Mouse (Mus musculus) skeletal muscle tissue, adult 2 months (tissue): ENCODE data around the gene Pi4k2a.
"Not testable (repeated sequence)": the region's sequence is repeated elsewhere in the genome, so short reads cannot be mapped to it uniquely, and the experiment has no call there.

Experiments
- DNase-seq: peaks from one replicate; pipeline ENCODE4 v3.0.0-alpha.2; 2012; ENCODE audit warnings: low read depth, low spot score

The Pi4k2a gene

DNA sequence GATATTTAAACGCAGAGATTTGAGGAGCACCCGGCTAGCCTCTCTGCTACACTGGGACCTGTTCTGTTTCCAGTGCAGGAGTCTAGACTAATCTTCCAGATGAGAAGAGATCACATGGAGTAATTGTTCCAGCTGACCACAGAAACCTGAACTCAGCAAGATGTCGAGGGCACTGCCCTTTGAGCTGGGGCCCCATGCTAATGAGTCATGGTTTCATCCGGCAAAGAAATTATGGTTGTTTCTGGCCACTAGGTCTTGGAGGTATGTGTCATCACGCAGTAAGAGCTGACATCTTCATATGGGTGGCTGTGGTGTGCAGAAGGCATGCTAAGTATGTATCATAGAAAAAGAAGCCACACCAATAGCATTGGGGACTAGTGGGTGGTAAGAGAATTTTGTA lies 10.3 kb upstream of the Pi4k2a start:
- DNase-seq, result no peak

DNA sequence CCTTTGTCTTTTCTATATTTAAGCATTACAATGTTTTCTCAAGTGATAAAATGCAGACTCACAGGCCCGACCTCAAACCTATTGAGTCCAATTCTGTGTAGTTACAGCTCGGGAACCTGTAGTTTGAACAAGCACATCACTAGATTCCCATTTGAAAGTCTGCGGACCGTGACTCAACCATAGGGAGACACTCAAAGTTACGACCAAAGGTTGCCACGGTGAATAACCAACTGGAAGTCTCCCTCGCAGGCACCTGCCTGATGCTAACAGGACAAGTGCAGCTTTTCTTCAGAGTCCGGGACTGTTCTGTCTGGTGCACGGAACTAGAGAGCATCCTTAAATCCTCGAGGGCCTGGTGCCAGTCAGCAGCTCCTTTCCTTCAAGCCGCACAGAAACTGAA lies 9.8 kb upstream of the Pi4k2a start:
- no peak for DNase-seq

DNA sequence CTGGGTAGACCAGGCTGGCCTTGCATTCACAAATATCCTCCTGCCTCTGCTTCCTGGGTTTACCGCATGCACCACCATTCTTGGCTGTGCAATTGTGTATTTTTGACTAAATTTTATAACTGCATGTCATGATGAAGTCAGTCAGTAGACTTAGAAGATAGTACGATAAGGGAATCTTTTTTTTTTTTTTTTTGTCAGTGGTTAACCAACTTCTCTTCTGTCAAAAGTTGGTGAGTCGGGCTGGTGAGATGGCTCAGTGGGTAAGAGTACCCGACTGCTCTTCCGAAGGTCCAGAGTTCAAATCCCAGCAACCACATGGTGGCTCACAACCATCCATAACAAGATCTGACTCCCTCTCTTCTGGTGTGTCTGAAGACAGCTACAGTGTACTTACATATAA lies 8.7 kb upstream of the Pi4k2a start:
- DNase-seq, result not testable (repeated sequence)

DNA sequence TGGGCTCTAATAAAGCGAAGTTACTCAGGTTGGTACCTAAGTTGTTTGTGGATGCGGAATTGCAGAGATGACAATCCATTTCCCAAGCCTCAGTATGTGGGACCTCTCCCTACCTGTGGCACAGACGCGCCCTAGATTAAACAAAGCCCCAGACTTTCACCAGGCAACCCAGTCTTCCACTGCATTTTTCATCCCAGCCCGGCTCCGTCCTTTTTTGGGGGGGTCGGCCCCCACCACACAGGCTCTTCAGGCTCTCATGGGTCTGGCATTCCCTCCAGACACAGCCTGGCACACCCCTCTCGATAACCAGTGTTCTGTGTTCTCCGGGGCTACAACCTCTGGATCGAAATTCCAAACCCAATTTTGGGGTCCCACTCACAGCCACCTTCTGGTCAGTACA lies 4.6 kb upstream of the Pi4k2a start:
- DNase-seq, result no peak

DNA sequence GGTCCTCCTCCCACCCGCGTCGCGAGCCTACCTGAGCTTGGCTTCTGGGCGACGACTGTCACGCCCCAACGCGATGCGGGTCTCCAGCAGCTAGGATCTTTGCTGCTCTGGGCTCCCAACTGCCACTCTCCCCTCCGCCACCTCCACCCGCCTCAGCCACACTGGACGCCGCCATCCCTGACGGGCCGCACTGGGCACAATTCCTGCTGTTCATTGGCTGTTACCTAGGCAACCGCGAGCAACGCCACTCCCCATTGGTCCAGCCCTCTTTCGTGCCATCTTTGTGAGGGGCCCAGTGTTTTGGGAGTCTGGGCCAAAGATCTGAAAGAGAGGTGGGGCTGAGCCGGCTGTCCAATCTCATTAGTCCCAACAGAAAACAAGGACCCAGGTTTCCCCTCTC lies 4.1 kb upstream of the Pi4k2a start, which contains the start of gene Morn4:
Gene Morn4 (minus strand): TSS at position 192 of the 400 bp plus-strand sequence.
- DNase-seq, result peak; percentile 57

DNA sequence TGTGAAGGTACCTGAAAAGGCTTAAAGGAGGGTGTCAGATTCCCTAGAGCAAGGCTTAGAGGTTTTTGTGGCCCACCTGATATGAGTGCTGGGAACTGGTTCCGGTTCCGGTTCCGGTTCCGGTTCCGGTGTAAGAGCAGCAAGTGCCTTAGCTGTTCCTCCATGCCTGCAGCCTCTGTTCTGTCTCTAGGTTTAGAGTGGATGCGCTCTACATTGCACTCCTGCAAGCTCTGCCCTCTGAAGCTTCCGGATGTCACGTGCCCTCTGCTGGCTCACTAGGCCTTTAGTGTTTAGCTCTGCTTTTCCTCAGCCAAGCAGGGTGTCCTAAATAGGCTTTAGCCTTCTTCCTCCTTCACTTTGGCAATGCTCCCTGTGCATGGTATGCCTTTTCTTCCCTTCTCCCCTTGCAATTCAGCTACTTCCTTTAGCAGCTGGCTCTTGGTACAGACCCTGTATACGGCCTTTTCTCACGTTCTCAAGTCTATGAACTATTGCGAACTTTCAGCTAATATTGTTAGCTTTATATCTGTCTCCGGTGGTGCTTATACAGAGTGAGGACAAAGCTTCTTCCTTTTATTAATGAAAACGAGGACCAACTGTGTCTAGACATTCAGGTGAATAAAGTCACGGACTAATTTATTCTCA lies 1.0 kb upstream of the Pi4k2a start:
- DNase-seq, result peak; percentile 74

DNA sequence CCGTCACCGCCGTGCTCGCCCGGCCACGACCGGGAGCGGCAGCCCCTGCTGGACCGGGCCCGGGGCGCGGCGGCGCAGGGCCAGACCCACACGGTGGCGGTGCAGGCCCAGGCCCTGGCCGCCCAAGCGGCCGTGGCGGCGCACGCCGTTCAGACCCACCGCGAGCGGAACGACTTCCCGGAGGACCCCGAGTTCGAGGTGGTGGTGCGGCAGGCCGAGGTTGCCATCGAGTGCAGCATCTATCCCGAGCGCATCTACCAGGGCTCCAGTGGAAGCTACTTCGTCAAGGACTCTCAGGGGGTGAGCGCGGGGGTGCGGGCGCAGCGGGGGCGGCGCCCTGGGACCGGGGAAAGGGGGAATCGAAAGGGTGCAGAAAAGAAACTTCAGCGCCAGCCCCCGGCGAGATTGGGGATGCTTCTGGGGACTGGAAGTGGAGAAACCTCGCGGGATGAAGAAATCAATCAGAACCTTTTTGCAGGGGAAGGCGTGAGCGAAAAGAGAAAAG lies 419 bp downstream of the Pi4k2a start:
- no peak for DNase-seq

DNA sequence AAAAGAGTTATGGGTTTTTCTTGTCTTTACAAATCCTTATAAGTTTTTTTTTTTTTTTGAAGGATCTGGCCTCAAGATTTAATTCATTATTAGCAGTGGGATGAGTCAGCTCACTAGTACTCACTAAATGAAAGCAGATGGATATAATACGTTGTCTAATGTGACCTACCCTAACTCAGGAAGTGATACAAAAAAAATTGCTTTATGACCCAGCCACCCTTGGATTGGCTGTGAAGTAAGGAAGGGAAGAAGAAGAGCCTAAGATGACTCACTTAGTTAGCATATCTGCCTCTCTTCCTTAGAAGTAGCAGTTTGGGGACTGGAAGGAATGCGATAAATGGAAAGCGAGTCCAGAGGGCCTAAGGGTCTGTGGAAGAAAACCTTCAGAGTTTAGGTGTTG lies 9.1 kb downstream of the Pi4k2a start:
- DNase-seq, result no peak

DNA sequence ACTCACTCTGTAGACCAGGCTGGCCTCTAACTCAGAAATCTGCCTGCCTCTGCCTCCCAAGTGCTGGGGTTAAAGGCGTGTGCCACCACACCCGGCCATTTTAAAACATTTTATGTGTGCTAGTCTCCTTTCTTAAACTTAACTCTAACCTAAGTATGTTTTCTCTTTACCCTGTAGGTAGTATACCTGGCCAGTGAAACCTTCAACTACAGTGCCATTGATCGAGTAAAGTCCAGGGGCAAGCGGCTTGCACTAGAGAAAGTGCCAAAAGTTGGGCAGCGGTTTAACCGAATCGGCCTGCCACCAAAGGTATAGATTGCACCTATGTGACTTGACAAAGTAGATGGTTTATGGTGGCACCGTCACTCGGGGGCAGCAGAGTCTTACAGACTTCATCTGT lies 14.4 kb downstream of the Pi4k2a start:
- DNase-seq, result no peak

DNA sequence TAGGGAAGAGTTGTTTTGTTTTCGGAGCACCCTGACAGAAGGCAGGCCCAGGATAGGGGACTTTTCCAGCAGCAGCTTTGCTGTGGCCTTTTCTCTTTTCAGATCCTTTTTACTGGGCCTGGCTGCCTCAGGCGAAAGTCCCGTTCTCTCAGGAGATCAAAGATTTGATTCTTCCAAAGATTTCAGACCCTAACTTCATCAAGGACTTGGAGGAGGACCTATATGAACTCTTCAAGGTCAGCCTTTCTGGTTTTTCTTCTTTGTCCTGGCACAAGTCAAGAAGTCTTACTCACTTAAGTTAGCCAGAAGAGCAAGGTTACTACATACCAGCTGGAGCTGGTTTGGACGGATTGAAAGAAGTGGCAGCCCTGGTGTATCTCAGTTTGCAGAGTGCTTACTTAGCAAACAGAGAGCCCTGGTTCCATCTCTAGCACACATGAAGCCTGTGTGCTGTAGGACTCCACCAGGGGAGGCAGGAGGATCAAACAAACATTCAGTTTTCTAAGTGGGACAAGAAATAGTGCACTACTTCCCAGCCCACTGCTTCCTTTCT lies 25.6 kb downstream of the Pi4k2a start:
- DNase-seq, result no peak

DNA sequence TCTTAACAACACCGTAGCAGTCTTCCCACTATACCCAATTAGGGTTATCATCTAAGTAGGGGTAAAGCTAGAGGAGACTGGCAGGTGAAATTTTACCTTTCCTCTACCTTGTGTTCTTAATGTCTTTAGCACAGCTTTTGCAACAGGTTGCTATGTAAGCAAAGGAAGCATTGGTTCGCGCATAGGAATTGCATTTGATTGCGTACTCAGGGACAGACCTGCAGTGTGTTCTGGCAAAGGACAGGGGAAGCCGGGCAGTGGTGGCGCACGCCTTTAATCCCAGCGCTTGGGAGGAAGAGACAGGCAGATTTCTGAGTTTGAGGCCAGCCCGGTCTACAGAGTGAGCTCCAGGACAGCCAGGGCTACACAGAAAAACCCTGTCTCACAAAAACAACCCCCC lies 27.9 kb downstream of the Pi4k2a start:
- DNase-seq, result no peak

DNA sequence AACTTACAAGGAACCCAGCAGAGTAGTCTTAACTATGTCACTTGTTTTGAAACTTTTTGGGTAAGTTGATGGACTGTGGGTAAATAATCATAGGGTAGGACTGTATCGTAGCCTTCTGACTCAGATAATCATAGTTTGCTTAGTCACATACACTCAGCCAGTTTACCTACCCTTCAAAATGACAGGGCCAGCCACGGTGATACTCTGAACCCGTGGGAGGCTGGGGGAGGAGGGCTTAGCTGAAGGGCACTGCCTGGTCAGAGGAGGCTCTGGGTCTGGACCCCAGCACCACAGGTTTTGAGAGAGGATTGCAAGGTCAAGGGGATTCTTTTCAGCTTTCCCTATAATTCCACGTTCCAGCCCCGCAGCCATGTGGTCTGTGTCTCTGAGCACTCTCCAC lies 28.3 kb downstream of the Pi4k2a start:
- no peak for DNase-seq

DNA sequence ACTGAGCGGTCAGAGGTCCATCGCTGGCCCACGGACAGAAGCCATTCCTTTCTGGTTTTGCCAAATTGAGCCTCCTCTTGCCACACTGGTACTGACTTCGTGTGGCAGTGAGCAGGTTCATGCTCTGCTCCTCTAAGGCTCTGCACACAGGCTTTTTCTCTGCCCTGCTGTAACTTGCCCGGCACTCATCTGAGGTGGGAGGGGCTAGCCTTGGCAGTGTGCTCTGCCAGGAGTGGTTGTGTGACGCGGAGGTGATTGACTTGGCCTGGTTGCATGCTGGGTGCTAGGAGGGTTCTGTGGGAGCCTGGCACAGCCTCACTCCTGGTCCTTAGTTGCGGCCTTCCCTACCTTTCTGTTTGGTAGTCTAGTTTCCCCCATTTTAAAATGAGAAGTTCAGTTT lies 30.2 kb downstream of the Pi4k2a start:
- no peak for DNase-seq

DNA sequence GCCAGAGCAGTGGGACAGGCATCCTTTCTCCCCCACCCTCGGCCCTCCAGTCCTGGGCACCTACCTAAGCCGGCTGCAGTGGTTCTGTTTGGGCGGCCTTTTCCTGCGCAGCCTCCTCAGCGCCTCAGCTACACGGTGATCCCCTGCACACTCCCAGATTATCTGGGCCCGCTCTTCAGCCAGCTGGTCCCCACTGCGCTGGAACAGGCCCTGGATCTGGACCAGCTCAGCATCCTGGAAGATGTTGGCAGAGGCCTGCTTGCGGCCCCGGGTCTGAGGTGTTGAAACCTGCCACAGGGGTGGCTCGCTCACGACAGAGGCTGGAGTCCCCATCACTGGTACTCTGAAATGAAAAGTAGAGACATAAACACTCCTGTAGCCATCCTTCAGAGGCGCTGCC lies 34.4 kb downstream of the Pi4k2a start:
- DNase-seq, result no peak

DNA sequence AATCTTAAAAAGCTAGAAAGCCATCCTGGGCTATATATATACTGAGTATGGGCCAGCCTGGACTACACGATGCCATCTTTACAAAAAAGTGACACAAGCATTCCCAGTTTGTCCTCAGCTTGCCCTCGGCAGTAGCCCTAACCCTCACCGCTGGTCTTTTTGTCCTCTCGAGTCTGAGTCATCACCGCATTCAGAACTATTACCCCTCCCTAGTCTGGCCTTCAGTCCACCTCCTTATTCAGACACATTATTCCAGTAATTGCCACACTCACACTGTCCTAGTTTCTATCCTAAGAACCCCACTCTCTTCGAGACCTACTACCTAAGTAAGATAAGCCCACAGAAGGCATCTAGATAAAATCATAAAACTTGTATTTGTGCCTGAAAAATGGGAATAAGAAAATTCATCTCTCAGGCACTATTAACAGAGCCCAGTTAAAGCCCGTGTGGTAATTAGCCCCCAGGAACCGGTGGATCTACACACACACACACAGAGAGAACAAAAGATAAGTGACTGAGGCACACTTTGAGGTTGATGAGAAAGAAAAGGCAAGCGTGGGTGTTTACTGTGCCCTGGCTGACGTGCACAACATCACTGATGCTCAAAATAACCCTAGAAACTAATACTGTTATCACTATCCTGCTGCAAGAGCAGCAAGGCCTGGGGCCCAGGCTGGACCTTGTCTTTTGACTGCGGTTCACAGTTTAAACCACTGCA lies 35.4 kb downstream of the Pi4k2a start:
- DNase-seq, result no peak

DNA sequence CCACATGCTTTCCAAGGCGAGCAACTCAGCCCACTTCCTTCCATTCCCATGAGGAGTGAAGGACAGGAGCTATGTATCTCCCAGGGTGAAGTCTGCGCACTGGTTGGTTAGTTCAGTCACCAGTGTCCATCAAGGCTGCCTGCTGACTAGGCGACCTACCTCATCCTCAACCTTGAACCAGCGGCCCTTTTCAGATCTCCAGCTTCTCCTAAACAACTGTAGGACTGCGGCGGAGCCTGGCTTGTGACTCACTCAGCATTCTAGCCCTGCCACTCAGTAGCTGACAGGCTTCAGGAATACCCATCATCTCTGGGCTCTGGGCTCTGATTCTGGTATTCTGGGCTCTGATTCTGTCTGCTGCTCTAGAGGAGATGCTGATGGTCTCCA lies 35.9 kb downstream of the Pi4k2a start:
- DNase-seq, result no peak

DNA sequence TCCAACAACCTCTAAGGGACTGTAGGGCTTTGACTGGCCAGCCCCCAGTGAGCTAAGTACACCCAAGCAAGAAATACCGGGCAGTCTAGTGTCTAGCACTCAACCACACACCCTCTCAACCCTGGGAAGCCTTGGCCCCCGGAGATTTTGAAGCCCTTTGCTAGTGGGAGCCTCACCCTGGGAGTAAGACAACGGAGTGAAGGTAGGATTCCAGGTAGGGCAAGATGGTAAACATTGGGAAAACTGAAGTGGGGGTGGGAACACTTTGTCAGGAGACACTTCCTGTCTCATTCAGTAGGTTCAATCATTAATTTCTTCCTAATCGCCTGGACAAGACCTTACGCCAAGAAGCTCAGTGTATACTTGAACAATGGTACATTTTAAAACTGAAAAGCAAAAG lies 36.8 kb downstream of the Pi4k2a start:
- no peak for DNase-seq

DNA sequence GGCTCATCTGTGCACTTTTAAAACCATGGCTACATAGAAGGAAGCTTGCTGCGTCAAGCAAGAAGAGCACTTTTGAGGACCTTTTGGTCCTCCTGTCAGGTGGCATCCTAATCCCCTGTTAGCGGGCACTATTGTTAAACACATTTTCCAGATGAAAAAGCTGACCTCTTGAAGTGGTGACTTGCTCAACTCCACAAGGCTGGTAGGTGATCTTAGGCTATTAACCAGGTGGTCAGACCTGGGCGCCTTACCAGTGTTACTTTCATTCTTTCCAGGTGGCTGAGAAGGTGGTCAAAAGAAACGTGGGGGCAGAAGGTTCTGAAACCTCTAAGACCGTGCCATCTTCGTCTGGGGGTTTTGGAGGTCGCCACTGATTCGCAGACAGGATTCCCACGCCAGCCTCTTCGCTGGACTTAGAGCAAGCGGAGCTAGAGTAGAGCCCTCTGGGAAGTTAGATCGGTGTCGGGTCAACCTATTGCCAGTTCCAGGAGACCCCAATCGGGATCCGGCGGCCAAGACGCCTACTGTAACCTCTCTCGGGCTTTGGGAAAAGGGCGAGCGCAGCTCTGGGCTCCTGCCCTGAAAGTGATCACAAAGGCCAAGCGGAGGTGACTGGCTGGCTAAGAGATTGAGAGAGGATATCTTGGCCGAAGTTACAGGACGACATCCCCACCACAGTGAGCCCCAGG lies 37.9 kb downstream of the Pi4k2a start:
- no peak for DNase-seq

DNA sequence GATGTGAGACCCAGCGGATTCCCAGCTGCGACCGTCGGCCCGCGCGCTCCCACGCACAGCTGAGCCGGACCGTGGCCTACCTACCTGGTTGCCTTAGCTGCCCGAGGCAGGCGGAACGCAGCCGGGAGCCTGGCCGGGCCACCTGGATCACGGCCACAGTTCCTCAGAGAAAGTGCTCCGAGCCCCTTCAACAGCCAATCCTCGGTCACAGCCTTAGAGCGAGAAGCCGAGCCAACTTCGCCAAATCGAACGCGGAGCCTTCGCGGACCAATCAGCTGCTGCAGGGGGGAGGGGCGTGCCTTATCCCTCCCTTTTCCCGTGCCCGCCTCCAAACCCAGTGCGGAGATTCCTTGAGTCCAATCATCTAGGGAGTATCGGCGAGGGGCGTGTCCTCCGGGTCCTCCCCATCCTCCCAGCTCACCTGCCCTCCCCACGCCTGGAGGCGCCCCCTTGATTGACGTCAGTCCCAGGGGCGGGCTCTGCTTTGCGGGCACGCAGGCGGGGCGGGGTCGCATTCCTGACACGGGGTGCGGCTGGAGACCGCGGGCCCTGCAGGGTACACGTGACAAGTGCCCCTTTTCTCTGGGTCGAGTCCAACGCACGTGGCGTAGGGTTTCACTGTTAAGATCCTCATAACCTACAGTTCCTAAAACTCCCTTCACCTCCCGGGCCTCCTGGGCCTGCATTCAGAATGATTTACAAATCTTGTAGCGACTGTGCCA lies 38.7 kb downstream of the Pi4k2a start, which contains the start of gene Avpi1:
Gene Avpi1 (minus strand): TSS at position 273 of the 722 bp plus-strand sequence.
- peak; percentile 99 for DNase-seq

DNA sequence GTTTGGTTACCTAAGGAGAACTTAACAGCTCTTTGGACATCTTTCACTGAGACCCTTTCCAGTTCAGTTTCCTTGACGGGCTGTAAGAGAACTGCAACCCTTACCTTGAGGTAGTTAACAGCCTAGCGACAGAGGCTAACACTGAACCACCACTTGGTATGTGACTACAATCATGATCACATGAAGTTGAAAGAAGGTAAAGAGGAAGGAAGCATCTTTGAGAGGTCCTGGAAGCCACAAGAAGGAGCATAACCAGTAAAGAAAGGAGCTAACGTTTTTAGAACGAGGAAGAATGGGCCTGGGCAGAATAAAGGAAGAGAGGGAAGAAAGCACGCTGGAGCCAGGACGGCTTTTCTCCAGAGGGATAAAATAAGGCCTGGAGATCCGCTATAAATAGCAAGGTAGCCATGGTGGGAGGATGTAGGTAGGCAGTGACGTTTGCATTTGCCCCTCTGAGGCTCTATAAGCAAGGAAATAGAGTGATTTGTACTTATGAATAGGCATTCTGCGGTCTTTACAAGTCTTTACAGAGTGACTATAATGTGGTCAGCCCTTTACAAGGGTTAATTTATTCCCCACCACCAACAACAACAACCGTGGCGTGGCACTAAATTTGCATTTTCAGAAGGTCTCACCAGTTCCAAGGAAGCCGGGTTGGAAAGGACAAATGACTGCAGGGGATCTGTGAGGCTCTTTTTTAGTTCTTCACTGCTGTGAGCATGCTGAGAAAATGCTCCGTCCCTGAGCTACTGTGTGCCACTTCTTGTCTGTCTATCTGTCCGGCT lies 39.4 kb downstream of the Pi4k2a start:
- no peak for DNase-seq

DNA sequence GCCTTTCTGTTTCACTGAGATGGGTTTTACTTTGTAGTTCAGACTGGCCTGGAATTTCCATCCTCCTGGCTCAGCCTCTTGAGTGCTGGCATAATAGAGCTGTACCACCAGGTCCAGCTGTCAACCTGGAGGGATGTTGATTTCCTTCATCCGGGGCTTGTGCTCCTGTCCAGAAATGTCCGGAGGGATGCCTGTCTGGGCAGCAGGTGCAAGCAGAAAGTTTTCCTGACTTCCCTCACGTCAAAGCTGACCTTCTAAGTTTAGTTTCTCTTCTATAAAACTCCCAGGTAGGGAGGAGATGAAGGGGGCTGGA lies 40.0 kb downstream of the Pi4k2a start:
- DNase-seq, result no peak
